Mouse (Mus musculus) kidney, adult 11 months (tissue): ENCODE results near the gene Zfp365.

Source experiments
- DNase-seq: peaks from one replicate; pipeline ENCODE4 v3.0.0; 2022

Zfp365 gene

DNA sequence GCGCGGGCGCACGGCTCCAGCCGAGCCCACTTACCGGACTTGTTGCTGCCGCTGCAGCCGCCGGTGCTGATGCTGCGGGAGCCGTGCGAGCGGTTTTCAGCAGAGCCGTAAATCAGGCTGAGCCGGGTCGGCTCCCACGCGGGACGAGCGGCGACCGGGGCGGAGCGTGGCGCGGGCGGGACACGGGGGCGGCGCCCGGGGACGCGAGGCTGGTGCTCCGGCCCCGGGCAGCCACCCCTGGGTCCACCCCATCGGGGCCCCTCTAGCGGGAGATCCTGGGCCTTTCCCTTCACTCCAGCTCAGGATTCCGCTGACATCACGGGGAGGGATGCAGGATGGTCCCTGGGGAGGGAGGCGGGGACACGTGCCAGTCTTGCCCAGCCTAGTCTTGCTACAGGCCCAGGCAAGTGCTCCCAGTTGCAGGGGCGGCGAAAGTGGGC is at the start of gene Zfp365:
Zfp365 (minus strand) TSS at position 326 of the 440 bp plus-strand sequence.
- DNase-seq: peak; percentile 8

- no peak for DNase-seq
Measured at GRCm38 (mm10) chr10:67959982-67960381, 47.5 kb upstream of the Zfp365 start.

DNA sequence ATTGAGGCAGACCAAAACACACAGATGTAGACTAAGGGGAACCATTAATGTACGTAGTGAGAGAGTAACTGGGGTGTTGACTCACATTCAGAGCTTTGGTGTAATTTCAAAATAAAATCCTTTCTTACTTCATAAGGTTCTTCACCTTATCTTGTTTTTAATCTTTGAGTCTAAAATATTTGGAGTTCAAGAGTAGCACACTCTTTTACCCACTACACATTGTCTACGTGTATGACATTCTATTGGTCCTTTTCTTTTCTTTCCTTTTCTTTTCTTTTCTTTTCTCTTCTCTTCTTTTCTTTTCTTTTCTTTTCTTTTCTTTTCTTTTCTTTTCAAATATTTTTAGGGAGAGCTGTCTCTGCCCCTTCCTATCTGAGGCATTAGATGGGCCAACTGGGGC is 43.5 kb upstream of the Zfp365 start:
- no peak for DNase-seq

- no peak for DNase-seq
Measured at GRCm38 (mm10) chr10:67951690-67952089, 39.2 kb upstream of the Zfp365 start.

DNA sequence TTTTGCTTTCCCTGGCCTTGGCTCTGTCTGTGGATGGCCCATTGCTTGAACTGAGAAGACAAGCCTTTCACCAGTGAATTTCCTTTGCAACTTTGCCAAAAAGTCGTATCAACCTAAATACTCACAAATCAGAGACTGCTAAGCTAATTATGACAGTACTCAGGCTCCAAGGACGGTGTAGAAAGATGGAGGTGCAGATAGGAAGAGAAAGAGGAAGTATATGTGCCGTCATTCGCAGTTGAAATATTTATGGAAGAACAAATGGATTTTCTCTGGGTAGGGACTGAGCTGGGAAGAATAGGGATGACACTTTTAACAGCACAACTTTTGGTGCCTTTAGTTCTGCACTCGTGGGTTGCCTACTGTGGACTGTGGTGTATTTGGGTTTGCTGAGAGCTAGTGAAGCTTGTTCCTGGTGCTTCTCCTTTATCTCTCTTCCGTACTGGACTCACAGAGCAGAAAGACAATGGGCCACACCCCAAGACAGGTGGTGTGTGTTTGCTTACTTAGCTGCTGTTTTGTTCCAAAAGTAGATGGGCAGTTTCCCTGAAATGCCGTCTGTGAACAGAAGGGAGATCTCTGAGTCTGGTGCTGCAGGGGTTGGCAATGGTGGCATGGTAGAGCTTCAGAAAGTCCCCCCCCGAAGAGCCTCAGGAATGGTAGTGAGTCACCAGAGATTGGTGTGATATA is 37.7 kb upstream of the Zfp365 start:
- DNase-seq: no peak

DNA sequence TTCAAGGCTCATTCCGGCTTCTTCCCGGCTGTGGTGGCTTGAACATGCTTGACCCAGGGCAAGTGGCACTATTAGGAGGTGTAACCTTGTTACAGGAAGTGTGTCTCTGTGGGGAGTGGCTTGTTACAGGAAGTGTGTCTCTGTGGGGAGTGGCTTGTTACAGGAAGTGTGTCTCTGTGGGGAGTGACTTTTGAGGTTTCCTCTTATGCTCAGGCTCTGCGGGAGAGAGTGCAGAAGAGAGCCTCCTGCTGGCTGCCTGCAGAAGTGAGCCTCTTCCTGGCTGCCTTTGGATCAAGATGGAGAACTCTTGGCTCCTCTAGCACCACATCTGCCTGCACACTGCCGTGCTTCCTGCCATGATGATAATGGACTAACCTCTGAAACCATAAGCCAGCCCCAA is 31.1 kb upstream of the Zfp365 start:
- DNase-seq: no peak

GRCm38 (mm10) chr10:67939546-67939945 is 27.1 kb upstream of the Zfp365 start:
- DNase-seq: no peak

DNA sequence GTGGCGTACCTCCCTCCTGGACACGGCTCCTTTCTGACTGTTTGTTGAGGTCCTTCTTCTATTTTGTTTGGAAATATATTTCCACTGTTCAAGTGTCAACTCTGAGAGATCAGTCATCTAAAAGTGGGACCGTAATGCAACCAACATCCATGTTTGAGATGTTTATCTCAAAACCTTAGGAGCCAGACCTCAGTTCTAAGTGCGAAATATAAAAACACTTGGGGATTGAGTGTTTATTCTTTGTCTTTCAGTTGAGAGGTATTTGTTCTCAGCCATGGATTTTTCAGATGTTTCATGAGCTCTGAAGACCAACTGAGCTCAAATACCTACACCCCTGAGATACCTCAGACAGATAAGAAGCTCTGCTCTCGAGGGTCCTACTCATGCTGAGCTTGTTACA is 25.3 kb upstream of the Zfp365 start:
- DNase-seq: no peak

DNA sequence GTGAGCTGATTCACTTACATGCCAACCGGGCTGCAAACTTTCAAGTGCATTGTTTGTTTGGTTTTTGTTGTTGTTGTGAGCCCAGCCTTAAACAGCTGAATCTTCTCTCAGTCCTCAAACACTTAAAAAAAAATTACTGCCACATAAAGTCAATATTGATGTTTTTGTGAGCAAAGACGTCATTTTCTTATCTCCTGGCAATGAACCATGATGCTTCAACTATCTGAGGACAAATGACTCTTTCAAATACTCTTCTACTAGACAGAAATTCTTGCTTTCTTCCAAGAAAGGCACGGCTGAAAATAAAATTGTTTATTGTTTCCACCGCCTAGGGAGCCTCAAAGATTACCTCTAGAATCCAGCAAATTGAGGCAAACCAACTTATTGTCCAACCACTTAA is 24.5 kb upstream of the Zfp365 start:
- DNase-seq: no peak

- DNase-seq: no peak
Measured at GRCm38 (mm10) chr10:67932780-67933179, 20.3 kb upstream of the Zfp365 start.

DNA sequence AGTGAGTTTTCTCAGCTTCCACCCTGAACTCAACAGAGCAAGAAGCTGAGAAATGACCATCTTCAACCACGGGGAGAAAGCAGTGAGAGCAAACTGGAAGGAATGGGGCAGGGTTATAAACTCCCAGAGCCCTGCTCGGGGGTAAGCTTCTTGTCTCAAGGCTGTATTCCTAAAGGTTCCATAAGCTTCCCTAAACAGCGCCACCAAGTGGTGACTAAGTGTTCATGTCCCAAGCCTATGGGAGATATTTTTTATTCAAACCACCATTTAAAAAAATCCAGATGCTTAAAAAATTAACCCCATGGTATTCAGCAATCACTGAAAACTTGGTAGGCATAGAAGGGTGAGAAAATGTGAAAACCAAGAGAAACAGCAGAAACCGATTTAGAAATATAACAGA is 18.9 kb upstream of the Zfp365 start:
- no peak for DNase-seq

GRCm38 (mm10) chr10:67928584-67928983 is 16.1 kb upstream of the Zfp365 start:
- DNase-seq: no peak

DNA sequence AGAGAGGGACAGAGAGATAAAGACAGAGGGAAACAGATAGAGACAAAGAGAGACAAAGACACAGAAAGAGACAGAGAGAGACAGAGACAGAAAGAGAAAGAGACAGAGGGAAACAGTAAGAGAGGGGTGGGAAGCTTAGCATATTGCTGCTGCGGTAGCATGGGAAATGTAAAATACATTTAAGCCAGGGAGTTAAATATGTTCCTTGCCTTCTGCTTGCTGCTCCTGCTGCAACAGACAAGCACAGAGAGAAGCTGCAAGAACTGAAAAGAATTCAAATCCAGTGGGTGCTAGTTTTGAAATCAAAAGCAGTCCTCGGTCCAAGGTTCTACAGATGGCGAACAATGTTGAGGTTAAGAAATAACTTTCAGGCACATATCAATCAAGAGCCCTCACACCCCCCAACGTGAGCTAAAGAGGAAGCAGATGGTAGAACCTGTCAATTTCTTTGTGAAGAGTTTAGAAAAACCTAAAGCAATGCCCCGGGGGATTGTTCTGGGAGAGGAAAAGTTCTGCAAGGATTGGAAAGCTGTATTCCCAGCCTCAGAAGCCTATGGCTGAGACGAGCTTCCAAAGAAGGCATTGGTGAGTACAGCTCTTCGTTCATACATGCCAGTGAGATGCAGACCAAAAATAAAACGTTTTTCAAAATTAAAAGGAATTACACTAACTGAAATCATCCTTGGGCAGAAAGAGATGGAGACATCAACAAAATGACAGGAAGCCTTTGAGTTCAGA is 15.4 kb upstream of the Zfp365 start:
- DNase-seq: no peak

DNA sequence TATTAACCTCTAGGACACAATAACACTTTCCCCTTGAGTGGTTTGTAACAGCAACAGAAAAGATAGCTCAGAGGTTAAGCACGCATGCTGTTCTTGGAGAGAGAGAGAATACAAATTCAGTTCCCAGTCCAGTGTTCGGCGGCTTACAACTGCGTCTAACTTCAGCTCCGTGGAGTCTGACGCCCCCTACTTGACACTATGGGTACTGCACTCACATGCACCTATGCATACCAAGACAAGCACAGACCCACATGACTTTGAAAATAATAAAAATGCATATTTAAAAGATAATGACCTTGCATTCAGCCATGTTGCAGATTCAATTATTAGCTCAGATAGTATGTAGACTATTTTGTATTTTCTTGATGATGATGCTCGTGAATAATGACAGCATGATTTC is 11.6 kb upstream of the Zfp365 start:
- no peak for DNase-seq

GRCm38 (mm10) chr10:67921777-67922176 is 9.3 kb upstream of the Zfp365 start:
- no peak for DNase-seq

DNA sequence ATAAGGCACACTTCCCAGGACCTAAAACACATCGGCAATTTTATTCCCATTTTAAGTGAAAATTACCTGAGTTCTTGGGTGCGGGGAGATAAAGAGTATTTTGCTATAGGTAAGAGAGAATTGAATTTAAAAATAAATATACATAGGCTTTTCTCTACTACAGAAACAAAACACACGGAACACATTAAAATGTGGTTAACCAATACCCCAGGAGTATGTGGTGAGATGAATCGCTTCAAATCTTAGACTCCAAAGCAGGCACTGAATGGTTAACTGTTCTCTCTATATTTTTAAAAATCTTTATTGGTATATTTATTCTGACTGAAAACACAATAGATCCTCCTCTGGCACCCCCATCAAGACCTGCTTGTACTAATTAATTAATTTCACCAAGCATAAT is 7.2 kb upstream of the Zfp365 start:
- no peak for DNase-seq

- no peak for DNase-seq
Measured at GRCm38 (mm10) chr10:67918194-67918899, 5.9 kb upstream of the Zfp365 start.

DNA sequence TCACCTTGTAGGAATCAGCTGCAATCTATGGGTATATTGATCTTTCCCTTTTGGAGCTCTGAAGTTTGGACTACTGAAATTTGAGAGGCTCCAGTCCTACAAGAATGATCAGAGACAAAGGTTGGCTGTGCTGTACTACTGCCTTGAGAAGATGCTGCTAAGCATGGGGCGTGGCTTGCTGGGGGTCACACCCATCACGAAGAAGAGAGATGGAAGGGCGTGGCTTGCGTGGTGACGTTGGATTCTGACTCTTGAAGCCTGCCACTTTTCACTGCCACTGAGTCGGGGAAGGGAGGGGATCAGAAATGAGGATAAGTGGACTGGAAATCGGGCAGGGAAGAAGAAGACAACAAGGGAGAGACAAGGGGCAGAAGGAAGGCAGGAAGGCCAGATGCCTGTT is 4.9 kb upstream of the Zfp365 start:
- no peak for DNase-seq

- no peak for DNase-seq
Measured at GRCm38 (mm10) chr10:67911447-67912336, 770 bp downstream of the Zfp365 start.

DNA sequence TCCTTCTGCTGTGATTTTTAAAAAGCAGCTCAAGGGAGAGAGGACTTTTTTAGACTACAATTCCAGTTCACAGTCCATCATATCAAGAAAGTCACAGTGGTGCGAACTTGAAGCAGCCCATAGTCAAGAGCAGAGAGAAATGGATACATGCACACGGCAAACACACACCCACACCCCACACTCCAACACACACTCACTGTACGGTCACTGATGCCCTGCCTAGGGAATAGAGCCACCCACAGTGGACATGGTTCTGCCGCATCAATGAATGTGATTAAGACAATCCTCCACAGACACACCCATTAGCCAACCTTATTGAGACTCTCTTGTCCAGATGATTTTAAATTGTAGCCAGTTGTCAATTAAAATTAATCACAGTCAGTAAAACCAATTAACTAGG is 4.5 kb downstream of the Zfp365 start:
- DNase-seq: no peak

DNA sequence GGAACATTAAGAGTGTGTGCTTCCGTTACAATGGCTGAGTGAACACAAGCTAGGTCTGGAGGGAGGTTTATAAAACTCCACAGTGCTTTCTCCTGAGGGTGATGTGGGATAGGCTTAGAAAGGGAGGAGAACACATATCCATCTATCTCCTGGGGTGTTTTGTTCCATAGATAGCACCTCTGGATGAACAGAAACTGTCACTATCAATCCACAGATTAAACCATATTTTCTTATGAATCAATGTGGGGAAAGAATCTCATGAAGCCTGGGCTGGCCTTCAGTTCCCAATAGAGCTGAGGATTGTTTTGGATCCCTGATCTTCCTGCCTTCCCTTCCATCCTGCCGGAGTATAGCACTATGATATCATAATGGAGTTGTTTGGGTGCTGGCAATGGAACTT is 5.5 kb downstream of the Zfp365 start:
- DNase-seq: no peak

DNA sequence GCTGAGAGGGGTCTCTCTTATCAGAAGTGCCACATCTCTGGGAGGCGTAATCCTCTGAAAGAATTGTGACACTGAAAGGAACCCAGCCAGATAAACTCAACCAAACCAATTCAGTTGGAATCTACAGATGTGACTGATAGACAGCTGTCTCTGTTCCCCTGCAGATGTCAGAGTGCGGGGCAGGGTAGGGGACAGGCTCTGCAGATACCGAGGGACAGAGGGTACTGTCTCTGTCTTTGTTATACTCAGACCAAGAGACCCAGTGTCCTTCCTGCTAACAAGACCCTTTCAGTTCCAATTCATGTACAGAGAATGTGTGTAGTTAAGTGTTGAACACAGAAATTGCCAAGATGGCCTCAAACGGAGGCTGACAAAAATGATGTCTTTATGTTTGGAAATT is 6.4 kb downstream of the Zfp365 start:
- no peak for DNase-seq

- DNase-seq: no peak
Measured at GRCm38 (mm10) chr10:67903387-67903786, 9.1 kb downstream of the Zfp365 start.
